11 mouse cellular contexts compared by ENCODE assay signal in the genomic region with DNA sequence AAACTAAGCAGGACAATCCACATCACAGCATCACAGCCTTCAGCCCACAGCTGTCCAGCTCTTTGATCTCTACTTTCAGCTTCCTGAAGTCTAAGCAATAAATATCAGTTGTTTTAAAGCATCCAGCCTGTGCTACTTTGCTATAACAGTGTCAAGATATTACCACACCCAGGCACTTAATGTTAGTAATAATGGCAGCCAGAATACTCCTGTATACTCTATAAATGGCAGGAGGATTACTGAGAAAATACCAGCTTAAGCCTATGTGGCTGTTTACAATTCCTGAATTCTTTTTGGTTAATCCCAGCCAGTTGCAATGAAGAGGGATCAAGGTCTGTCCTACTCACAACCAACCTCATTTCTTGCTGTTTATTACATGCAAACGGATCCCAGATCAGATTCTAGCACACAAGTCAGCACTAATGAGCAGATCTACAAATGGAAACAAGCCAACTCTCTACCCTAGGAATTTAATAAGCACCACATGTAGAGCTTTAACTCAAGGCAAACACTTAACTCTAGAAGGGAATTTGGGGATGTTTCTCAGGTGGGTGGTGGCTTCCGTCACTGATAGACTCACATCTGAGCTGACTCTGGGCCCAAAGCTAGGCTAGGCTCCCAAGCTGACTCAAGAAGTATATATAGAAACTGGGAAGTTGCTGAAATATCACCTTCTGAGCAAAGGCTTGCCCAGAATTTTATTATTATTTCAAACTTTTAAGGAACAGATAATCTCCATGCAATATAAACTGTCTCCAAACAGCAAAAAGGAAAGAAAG.
"Had no signal": no experiment of that assay in that cellular context is flagged by ENCODE, and none has a peak within 500 bp of the region (broad histone marks: within the 10 kb centered on the region; RNA-seq: fewer than 3 reads in every experiment).

No protein-coding gene starts in this region.

- H3K4me1 ChIP-seq: limb, embryonic 12.5 days; liver, embryonic 15.5 days; midbrain, embryonic 13.5 days had no signal

- ATAC-seq: lung, postnatal 0 days; midbrain, embryonic 13.5 days had no signal

- H3K27me3 ChIP-seq: limb, embryonic 12.5 days; liver, embryonic 15.5 days; midbrain, embryonic 13.5 days had no signal

- H3K4me3 ChIP-seq: limb, embryonic 12.5 days; liver, embryonic 15.5 days; midbrain, embryonic 13.5 days had no signal

- H3K27ac ChIP-seq: limb, embryonic 12.5 days; liver, embryonic 15.5 days; midbrain, embryonic 13.5 days had no signal

- H3K9ac ChIP-seq: limb, embryonic 12.5 days; liver, embryonic 15.5 days; midbrain, embryonic 13.5 days had no signal

- H3K9me3 ChIP-seq: limb, embryonic 12.5 days; liver, embryonic 15.5 days; midbrain, embryonic 13.5 days had no signal

- H3K4me2 ChIP-seq: limb, embryonic 12.5 days; liver, embryonic 11.5 days; liver, embryonic 15.5 days; midbrain, embryonic 13.5 days had no signal

- H3K36me3 ChIP-seq: limb, embryonic 12.5 days; liver, embryonic 15.5 days; midbrain, embryonic 13.5 days had no signal

- DNase-seq: kidney, adult 8-10 months; kidney, postnatal 25 days; lung, adult 2 months; lung, postnatal 36 days; right cerebral cortex, adult 18-20 months; right cerebral cortex, postnatal 25 days had no signal
